Mouse (Mus musculus): Measurements from ENCODE around the gene Hnrnpa2b1.
A peak's percentile ranks its signal among the peaks of the same experiment; 100 is the strongest.
"Not testable (repeated sequence)": the region's sequence is repeated elsewhere in the genome, so short reads cannot be mapped to it uniquely, and the experiment has no call there.

Gene Hnrnpa2b1

GRCm38 (mm10) chr6:51469715-51470310, at the start of gene Hnrnpa2b1:
Hnrnpa2b1 (minus strand) TSS chr6:51469894.
- DNase-seq (ENCODE audit: low read depth) = peak; percentile 100

GRCm38 (mm10) chr6:51514860-51515259, 45.2 kb upstream of the Hnrnpa2b1 start:
- no peak for DNase-seq (ENCODE audit: low read depth)

- no peak for DNase-seq (ENCODE audit: low read depth)
Measured at GRCm38 (mm10) chr6:51513745-51514144, 44.1 kb upstream of the Hnrnpa2b1 start.

- no peak for DNase-seq (ENCODE audit: low read depth)
Measured at GRCm38 (mm10) chr6:51510946-51511345, 41.3 kb upstream of the Hnrnpa2b1 start.

- DNase-seq (ENCODE audit: low read depth) = peak; percentile 89
Measured at GRCm38 (mm10) chr6:51510094-51510493, 40.4 kb upstream of the Hnrnpa2b1 start.

- peak; percentile 89 for DNase-seq (ENCODE audit: low read depth)
Measured at GRCm38 (mm10) chr6:51508750-51509648, 39.3 kb upstream of the Hnrnpa2b1 start.

- no peak for DNase-seq (ENCODE audit: low read depth)
Measured at GRCm38 (mm10) chr6:51507556-51507955, 37.9 kb upstream of the Hnrnpa2b1 start.

GRCm38 (mm10) chr6:51505671-51506070, 36.0 kb upstream of the Hnrnpa2b1 start:
- no peak for DNase-seq (ENCODE audit: low read depth)

GRCm38 (mm10) chr6:51497321-51498111, 27.8 kb upstream of the Hnrnpa2b1 start:
- DNase-seq (ENCODE audit: low read depth) = no peak

GRCm38 (mm10) chr6:51489787-51490186, 20.1 kb upstream of the Hnrnpa2b1 start:
- DNase-seq (ENCODE audit: low read depth) = no peak

- no peak for DNase-seq (ENCODE audit: low read depth)
Measured at GRCm38 (mm10) chr6:51486731-51487130, 17.0 kb upstream of the Hnrnpa2b1 start.

GRCm38 (mm10) chr6:51486076-51486710, 16.5 kb upstream of the Hnrnpa2b1 start:
- DNase-seq (ENCODE audit: low read depth) = peak; percentile 79

GRCm38 (mm10) chr6:51485646-51486045, 16.0 kb upstream of the Hnrnpa2b1 start:
- peak; percentile 91 for DNase-seq (ENCODE audit: low read depth)

- DNase-seq (ENCODE audit: low read depth) = not testable (repeated sequence)
Measured at GRCm38 (mm10) chr6:51484556-51484955, 14.9 kb upstream of the Hnrnpa2b1 start.

GRCm38 (mm10) chr6:51483861-51484260, 14.2 kb upstream of the Hnrnpa2b1 start:
- no peak for DNase-seq (ENCODE audit: low read depth)

GRCm38 (mm10) chr6:51481548-51481947, 11.9 kb upstream of the Hnrnpa2b1 start:
- no peak for DNase-seq (ENCODE audit: low read depth)

GRCm38 (mm10) chr6:51479136-51479731, 9.5 kb upstream of the Hnrnpa2b1 start:
- DNase-seq (ENCODE audit: low read depth) = no peak

GRCm38 (mm10) chr6:51472213-51472612, 2.5 kb upstream of the Hnrnpa2b1 start:
- DNase-seq (ENCODE audit: low read depth) = no peak

GRCm38 (mm10) chr6:51471782-51472181, 2.1 kb upstream of the Hnrnpa2b1 start:
- DNase-seq (ENCODE audit: low read depth) = peak; percentile 42

- peak; percentile 56 for DNase-seq (ENCODE audit: low read depth)
Measured at GRCm38 (mm10) chr6:51471179-51471505, 1.4 kb upstream of the Hnrnpa2b1 start.

GRCm38 (mm10) chr6:51470311-51471178, 851 bp upstream of the Hnrnpa2b1 start, which contains the start of gene Cbx3:
Cbx3 (plus strand) TSS chr6:51470360.
- peak; percentile 97 for DNase-seq (ENCODE audit: low read depth)

All from 416B (cell line).